Mouse (Mus musculus): Measurements from ENCODE around the gene Gm45716.

Gene Gm45716

GRCm38 (mm10) chr11:90286550-90287154, 99.2 kb downstream of the Gm45716 start:
- DNase-seq: no peak

DNA sequence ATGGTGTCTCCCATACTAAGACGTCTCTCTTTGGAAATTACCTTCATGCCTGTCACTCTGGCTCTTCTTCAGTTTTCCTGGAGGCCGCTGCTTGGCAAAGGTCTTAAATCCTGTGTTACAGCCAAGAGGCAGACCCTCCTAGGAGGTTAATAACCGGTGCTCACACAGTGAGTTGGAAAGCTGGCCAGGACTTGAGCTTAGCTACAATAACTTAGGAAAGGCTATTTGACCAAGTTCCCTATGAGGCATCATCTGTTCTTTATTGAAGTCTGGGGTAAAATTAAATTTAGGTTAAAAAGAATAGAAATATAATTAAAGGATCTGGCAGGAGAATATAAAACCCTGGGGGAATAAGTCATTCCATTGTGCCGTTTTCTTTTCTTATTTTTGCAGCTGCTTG, 103.7 kb downstream of the Gm45716 start:
- DNase-seq: no peak

GRCm38 (mm10) chr11:90292766-90293165, 105.3 kb downstream of the Gm45716 start:
- no peak for DNase-seq

DNA sequence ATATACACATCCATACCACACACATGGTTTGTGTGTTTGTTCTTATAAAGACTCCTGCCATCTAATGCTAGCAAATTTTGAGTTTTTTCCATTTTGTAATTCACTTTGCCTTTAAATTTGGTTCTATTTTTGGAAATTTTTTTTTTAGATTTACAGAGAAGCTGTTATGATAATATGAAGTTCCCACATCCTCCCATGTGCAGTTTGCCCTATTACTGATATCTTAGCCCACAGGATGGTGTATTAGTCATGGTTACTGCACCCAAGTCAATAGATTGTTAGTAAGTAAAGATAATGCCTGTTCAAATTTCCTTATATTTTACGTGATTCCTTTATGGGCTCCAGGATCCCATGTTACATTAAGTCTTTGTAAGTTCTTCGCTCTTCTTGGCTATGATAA, 107.1 kb downstream of the Gm45716 start:
- no peak for DNase-seq
